Mouse (Mus musculus): Measurements from ENCODE around the gene Snx15. TPM values are rescaled to one million over a fixed set of nuclear protein-coding genes. Genes with fewer than 3 reads are reported as not detected.
"Not testable (repeated sequence)": the region's sequence is repeated elsewhere in the genome, so short reads cannot be mapped to it uniquely, and the experiment has no call there.

Gene Snx15
- 10 to 100 TPM; 43.7 to 43.8 TPM for total RNA-seq (2021)

DNA sequence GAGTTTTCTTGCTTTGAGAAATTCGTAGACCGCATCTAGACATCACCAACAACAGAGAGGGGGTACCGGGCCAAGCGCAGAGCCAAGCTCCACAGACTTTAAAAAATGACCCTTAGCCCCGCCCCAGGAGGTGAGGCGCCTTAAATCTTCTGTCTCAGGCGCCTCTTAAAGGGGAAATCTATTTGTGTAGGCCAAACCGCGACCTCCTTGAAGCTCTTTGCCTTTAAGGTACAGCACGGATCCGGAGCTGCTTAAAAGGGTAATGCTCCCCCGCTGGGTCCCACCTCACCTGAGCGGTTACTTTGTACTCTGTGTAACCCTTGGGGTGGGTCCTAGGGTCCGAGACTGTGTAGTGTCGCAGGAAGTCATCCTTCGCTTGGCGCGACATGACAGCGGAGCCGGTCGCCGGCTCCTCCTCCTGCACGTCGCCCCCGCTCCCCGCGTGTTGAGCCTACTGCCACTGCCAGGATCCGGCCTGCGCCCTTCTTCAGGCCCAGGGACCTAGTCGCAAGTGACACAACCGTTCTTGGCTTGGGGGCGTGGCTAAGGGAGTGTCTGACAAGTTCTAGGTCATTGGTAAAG lies at the start of gene Snx15:
TSS of gene Snx15 (minus strand) at position 545 of the 582 bp plus-strand sequence.
- intact Hi-C loops (cut with DNase I): loop anchor here (5.0 kb wide), 1 partner anchor 114 kb away; the partner anchor contains the start of gene Atg2a
- peak; percentile 95 for DNase-seq (ENCODE audit: low spot score in 2 of 2)

DNA sequence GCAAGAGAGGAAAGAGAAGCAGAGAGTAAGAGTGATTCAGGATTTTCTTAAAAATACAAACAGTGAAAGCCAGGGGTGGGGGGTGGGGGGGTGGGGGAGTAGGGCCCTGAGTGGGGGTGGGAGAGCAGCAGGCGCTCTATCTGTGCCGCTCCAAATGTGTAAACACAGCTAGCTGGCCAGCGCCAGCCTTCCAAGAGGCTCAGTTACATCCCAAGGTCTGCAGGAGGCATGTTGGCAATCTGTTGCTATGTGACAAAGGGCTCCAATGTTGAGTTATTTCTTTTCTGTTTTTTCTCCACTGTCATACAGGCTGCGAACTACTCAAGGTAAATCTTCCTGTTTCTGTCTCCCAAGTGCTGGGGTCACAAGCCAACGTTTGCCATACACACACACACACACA lies 46.7 kb upstream of the Snx15 start:
- no peak for DNase-seq (ENCODE audit: low spot score in 2 of 2)

DNA sequence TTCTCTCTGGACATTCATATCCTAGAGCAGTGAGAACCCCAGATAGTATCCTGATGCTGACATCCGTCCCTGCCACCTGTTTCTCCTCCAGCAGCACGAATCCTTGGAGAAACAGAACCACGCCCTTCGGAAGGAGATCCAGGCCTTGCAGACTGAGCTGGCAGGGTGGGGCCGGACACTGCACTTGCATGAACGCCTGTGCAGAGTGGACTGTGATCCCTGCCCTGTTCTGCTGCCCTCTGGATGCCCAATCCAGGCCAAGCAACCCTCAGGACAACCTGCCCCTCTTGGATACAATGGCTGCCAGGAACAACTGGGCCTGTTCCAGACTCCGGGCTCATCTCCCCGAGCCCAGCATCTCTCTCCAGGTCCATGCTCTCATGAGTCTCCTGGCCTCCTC lies 43.1 kb upstream of the Snx15 start:
- no peak for DNase-seq (ENCODE audit: low spot score in 2 of 2)
- intact Hi-C loops (cut with DNase I): no loop called here

More for the DNA sequence above, 46.7 kb upstream of the Snx15 start:
- intact Hi-C loops (cut with DNase I): no loop called here

DNA sequence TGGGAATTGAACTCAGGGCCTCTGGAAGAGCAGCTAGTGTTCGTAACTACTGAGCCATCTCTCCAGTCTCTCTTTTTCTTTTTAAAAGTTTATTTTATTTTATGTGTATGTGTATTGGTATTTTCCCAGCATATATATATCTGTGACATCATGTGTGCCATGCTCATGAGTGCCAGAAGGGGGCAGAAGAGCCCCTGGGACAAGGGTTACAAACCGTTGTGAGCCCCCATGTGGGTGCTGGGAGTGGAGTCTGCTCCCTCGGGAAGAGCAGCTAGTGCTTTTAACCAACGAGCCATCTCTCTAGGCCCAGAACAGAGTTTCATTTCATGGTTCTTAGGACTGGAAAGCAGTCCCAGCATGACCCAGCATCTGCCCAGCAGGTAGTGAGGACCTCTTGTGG lies 38.6 kb upstream of the Snx15 start:
- intact Hi-C loops (cut with DNase I): no loop called here
- no peak for DNase-seq (ENCODE audit: low spot score in 2 of 2)

DNA sequence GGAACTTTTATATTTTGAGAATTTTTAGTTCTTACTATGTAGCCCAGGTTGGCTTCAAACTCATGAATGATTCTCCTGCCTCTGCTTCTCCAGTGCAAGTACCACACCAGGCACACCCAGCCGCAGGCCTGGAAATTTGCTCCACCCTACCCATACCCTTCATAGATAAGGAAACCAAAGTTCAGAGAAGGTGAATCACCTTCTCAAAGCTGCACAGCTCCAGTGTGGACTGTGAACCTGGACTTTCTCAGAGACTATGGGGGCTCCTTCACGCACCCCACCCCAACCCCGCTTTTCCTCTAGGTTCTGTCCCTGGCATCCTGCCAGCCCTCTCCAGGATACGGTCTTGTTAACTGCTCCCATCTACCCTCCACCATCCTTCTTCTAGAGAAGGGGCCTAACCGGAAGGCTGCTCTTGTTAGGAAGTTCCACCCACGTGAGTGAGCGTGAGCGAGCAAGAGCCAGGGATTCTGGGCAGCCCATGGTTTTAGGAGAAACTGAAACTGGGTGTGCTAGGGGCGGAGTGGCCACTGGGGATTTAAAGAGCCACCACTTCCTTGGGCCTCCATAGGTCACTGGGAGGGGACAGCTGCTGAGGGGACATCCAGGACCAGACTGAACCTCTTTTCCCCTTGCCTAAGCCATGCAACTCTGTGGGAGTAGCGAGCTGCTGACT lies 35.9 kb upstream of the Snx15 start:
- intact Hi-C loops (cut with DNase I): no loop called here
- no peak for DNase-seq (ENCODE audit: low spot score in 2 of 2)

DNA sequence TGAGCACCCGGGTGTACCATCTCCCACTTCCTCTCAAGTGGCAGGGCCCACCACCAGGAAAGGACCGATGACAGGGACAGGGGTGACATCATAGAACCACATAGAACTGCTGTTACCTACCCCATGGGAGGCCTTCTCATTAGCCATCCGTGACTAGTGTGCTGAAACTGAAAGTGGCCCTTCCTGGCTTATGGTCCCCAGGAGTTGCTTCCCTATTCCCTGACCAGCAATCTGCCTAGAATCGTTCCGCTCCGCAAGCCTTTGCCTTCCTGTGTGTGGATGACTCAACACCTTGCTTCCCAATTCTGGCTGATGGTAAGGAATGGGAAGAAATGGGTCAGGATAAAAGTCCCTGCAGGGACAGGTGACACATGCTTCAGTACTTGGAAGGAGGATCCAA lies 29.1 kb upstream of the Snx15 start:
- intact Hi-C loops (cut with DNase I): no loop called here
- no peak for DNase-seq (ENCODE audit: low spot score in 2 of 2)

DNA sequence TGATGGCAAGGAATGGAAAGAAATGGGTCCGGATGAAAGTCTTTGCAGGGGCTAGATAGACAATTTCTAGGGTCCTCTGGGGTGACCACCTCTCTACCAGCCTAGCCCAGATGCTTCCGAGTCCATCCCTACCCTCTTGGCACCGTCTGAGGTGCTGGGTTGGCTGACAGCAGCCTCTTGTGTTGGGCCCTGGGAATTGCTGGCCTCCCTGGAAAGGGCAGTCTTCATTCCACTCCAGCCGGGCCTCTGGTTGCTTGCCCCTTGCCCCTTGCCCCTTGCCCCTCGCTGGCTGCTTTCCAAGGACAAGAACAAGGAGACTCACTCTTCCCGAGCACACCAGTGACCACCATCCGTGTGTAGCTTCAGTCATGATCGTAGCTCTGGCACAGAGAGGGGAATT lies 28.3 kb upstream of the Snx15 start:
- intact Hi-C loops (cut with DNase I): no loop called here
- DNase-seq (ENCODE audit: low spot score in 2 of 2): no peak

DNA sequence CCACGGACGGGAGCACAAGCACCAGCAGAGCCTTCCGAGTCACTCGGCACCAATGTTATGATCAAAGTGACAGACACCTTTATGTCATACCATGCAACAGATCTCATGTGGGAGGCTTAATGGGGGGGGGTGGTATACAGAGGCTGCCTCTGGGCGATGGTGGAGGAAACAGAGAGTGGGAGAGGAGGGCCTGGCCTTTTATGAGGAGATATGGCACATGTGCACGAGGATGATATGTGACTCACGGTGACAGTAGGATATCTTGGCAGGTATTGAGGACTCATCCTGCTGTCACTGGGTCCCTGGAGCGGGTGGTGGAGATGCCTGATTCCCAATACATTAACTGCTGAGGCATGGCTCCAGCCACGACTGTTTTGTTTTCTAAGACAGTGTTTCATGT lies 27.1 kb upstream of the Snx15 start:
- intact Hi-C loops (cut with DNase I): no loop called here
- no peak for DNase-seq (ENCODE audit: low spot score in 2 of 2)

DNA sequence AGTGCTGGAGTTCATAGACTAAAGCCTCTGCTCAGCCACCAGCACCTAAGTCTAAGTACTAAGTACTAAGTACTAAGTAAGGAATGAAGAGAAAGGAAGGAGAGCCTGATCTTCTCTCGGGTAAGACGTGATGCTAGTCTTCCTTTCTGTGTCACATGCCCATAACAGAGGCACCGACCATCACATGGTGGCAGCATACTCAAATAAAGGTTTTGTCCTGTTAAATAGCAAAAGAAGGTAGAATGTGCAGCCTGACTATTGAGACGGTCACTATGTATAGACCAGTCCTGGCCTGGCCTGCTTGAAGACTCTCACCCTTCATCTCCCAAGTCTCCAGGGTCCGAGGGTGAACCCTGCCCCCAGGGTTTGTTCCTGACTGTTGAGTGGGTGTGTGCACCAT lies 16.7 kb upstream of the Snx15 start:
- intact Hi-C loops (cut with DNase I): loop anchor here (5.0 kb wide), 1 partner anchor 187 kb away; the partner anchor contains the start of gene Men1
- no peak for DNase-seq (ENCODE audit: low spot score in 2 of 2)

DNA sequence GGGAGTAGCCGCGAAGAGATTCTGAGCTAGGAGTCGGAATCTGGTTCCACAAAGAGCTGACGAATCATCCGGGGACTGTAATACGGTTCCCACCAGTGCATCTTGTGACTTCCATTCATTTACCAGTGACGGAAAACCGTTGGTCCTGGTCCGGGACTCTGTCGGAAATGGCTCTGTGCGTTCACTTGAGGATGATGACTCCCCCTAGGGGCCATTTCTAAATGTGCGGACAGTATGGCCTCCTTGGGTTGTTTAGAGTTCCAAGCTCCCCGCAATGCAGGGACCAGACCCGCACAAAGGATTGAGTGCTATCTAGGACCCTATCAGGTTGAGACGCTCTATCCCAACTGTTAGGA lies 13.3 kb upstream of the Snx15 start, which contains the start of gene Arl2:
TSS of gene Arl2 (minus strand) at position 155 of the 356 bp plus-strand sequence.
- intact Hi-C loops (cut with DNase I): loop anchor here (1.0 to 5.0 kb wide), 3 partner anchors 95 to 191 kb away; partner anchors contain the start of genes Atg2a and Men1
- peak; percentile 73 to 74 for DNase-seq (ENCODE audit: low spot score in 2 of 2)

DNA sequence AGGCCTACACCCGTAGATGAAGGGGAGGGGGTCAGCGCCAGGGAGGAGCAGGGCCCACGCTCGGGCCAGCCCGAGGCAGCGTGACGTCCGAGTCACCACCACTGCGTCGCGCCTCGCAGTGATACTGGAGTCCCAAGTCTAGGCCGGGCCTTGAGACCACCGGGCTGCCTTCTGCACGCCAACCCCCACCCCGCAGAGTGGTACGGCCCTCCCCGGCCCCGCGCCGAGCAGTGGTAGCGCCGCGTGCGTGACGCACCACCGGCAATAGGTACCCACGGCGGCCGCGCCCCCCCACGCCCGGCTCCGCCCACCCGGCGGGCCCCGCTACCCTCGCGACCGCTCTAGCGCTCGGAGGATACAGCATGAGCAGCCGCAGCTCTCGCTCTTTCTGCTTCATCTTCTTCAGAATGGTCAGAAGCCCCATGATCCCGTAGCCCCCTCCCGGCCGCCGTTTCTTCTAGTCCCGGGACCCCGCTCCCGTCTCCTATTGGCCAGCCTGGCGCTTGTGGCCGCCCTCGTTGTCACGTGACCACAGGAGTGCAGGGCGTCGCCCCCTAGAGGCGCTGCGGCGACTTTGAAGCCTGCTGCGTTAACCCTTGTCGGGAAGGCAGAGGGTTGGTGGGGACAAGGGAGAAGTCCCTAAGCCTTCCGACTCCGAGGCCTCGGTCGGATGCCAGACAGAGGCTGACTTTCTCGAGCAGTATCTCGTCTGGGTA lies 12.7 kb upstream of the Snx15 start, which contains the start of gene Batf2:
TSS of gene Batf2 (plus strand) at position 306 of the 716 bp plus-strand sequence.
- intact Hi-C loops (cut with DNase I): loop anchor here (1.0 to 5.0 kb wide), 3 partner anchors 95 to 191 kb away; partner anchors contain the start of genes Atg2a and Men1
- peak; percentile 93 for DNase-seq (ENCODE audit: low spot score in 2 of 2)

DNA sequence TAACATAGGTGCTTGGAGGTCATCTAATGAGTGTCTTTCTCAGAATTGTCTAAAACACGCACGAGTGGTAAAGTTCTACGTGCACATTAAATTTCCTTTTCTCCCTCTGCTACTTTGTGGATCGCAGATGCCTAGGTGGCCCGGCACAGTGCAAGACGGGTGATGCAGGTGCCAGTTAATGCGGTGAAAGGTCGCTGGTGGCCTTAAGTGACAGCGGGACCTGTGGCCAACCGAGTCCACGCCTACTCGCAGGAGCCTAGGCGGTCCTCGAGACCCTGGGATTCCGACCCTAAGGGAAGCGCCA lies 12.2 kb upstream of the Snx15 start:
- intact Hi-C loops (cut with DNase I): loop anchor here (5.0 kb wide), 1 partner anchor 192 kb away; the partner anchor contains the start of gene Men1
- no peak for DNase-seq (ENCODE audit: low spot score in 2 of 2)

DNA sequence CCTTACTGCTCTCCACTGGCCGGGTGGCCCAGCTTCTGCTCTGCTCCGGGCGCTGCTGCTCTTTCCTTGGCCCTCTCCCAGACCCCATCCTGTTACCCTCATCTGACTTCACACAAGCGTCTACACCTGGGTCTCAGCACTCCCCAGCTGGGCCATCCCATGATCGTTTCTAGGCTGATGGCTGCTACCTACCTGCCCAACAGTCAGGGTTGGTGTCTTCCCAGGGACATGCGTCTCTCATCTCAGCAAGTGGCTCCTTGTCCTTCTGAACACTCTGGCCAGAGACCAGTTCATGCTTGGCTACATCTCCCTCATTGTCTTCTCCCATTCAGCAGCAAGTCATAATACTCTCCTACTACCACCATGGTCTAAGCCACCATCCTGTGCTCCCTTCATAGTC lies 11.6 kb upstream of the Snx15 start:
- intact Hi-C loops (cut with DNase I): loop anchor here (5.0 kb wide), 1 partner anchor 193 kb away; the partner anchor contains the start of gene Men1
- no peak for DNase-seq (ENCODE audit: low spot score in 2 of 2)

DNA sequence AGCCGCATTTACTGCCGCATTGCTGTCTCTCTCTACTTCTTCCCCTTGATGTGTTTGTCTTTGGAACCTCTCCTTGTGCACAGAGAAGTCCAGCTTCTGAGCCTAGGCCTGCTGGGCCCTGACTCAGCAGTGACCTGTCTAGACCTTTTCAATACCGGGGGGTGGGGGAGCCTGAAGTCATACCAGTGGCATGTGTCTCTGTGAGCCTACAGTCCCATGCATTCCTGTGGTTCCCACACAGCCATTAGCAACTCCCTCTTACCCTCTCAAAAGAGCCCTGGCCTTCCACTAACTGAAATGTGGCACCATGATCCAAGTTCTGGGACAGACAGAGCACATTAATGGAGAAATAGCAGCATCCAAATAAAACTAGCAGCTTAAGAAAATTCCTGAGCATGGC lies 8.3 kb upstream of the Snx15 start:
- intact Hi-C loops (cut with DNase I): no loop called here
- DNase-seq (ENCODE audit: low spot score in 2 of 2): no peak

DNA sequence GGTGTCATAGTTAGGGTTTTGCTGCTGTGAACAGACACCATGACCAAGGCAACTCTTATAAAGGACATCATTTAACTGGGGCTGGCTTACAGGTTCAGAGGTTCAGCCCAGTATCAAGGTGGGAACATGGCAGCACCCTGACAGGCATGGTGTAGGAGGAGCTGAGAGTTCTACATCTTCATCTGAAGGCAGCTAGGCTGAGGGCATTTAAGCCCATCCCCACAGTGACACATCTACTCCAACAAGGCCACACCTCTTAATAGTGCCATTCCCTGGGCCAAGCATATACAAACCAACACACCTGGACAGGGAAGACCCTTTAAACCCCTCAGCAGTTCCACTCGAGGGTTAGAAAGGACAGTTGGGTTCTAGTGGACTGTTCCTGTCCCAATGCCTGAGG lies 5.1 kb upstream of the Snx15 start:
- DNase-seq (ENCODE audit: low spot score in 2 of 2); intact Hi-C loops (cut with DNase I): not testable (repeated sequence)

DNA sequence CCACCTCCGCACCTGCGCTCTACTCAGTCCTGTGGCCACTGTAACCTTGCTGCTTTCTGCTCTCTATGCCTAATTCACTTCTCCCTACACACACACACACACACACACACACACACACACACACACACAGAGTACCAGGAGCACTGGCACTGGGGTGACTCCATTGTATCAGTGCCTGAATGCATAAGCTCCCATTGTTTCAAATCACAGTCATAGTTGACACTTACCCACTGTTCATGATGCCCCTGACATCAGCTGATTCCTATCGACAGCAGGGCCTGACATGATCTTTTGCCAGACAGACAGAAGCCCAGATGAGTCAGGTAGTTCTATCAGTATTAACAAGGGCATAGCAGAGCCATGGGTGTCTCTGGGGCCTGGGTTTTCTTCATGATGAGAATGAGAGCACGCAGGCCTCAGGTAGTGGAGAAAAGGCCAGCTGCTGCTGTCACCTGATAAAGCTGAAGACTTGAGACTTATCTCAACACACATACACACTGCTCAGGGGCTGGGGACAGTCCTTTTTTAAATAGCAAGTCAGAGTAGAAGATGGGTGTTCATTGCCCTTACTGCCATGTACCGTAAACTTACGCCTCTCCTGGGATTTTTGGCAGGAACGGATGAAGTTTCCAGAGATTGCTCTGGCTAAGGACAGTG lies 4.2 kb upstream of the Snx15 start:
- intact Hi-C loops (cut with DNase I): no loop called here
- DNase-seq (ENCODE audit: low spot score in 2 of 2): no peak

DNA sequence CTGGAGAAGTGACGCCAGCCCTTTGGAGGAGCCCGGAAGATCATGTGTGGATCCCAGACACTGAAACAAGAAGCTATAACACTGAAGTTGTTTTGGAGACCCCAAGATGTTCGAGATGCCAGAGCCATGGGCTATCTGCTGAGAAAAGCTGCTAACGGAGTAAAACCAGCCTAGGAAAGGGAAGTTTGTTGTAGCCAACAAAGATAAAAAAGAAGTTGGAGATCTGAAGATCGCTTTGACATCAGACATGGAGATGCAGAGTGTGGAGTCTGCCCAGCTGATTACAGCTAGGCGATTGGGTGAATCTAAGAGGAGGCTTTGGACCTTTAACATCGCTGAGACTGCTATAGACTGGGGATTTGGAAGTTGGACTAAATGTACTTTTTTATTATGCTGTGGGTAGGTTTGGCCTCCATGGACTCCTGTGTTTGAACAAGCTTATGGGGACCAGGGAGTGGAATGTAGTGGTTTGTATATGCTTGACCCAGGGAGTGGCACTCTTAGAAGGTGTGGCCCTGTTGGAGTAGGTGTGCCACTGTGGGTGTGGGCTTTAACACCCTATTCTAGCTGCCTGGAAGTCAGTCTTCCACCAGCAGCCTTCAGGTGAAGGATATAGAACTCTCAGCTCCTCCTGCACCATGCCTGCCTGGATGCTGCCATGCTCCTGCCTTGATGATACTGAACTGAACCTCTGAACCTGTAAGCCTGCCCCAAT lies 2.5 kb upstream of the Snx15 start:
- DNase-seq (ENCODE audit: low spot score in 2 of 2); intact Hi-C loops (cut with DNase I): not testable (repeated sequence)

DNA sequence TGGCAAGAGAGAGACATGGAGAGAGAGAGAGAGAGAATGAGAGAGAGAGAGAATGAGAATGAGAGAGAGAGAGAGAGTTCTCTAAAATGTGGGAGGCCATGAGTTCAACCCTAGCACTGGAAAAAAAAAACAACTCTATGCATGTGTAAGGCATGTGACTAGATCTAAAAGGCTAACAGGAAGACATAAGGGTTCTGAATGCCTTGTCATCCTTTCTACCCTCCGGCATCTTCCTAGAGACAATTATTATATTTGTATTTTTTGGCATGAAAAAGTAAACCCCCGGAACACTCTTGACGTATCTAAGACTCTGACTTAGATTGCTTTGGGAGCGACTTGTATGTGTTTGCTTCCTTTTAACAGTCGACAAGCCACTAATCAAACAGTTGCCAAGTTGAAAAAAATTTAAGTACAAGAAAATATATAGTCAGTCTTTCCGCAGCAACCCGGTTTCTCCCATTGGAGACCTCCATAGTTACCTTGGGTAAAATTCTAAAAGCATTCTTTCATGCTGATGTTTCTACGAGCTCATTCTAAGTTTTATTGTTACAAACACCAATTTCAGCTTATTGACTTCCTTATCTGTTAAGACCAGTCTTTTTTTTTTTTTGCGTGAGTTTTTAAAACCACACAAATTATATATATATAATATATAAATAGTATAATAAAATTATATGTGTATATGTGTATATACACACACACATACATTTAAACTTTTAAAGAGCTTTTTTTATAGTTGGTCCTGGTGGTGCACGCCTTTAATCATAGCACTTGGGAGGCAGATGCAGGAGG lies 1.1 kb downstream of the Snx15 start:
- no peak for DNase-seq (ENCODE audit: low spot score in 2 of 2)
- intact Hi-C loops (cut with DNase I): loop anchor here (5.0 kb wide), 1 partner anchor 115 kb away; the partner anchor contains the start of gene Atg2a

DNA sequence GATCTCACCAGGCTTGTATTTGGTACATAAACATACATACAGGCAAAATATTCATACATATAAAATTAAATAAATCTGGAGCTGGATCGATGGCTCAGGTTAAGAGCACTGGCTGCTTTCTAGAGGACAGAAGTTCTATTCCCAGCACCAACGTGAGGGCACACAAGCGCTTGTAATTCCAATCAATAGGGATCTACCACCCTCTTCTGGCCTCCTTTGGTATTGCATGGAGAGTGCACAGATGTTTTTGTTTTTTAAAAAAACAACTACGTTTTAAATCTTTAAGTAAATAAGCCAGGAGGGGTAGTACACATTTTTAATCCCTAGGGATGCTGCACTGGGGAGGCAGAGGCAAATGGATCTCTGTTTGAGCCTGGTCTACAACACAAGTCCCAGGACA lies 1.8 kb downstream of the Snx15 start:
- intact Hi-C loops (cut with DNase I): loop anchor here (5.0 kb wide), 1 partner anchor 116 kb away; the partner anchor contains the start of gene Atg2a
- DNase-seq (ENCODE audit: low spot score in 2 of 2): no peak

Data from left cerebral cortex, postnatal 36 days (tissue).